Mouse (Mus musculus) left cerebral cortex, adult 11 months (tissue): Measurements from ENCODE around the gene Ube2e3.

ENCODE experiments used
- DNase-seq: peaks from one replicate; pipeline ENCODE4 v3.0.0; 2022; ENCODE audit warnings: low spot score

Ube2e3 gene

GRCm38 (mm10) chr2:78882743-78883433 lies 15.0 kb downstream of the Ube2e3 start:
- DNase-seq: no peak

DNA sequence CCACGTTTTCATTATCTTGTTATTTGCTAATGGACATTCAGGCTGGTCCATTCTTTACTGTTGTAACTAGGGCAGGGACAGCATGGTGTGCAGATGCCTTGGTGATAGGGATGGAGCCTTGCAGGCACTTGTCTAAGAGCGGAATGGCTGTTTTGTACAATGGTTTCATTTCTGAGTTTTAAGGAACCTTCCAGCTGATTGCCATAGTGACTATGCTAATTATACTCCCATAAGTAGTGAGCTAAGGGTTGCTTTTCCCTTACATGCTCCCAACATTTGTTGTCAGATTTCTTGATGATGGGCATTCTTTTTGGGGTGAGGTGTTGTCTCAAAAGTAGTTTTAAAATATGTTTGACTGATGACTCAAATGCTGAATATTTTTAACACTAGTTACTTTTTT lies 18.5 kb downstream of the Ube2e3 start:
- no peak for DNase-seq

- DNase-seq: no peak
These were observed 20.3 kb downstream of the Ube2e3 start for GRCm38 (mm10) chr2:78888190-78888589.

- DNase-seq: no peak
These were observed 27.3 kb downstream of the Ube2e3 start for GRCm38 (mm10) chr2:78895216-78895615.

GRCm38 (mm10) chr2:78905916-78906315 lies 38.0 kb downstream of the Ube2e3 start:
- DNase-seq: no peak

- DNase-seq: no peak
These were observed 43.6 kb downstream of the Ube2e3 start for GRCm38 (mm10) chr2:78911516-78911915.

GRCm38 (mm10) chr2:78914861-78915260 lies 46.9 kb downstream of the Ube2e3 start:
- DNase-seq: no peak

- DNase-seq: no peak
These were observed 55.2 kb downstream of the Ube2e3 start for GRCm38 (mm10) chr2:78922980-78923674.

DNA sequence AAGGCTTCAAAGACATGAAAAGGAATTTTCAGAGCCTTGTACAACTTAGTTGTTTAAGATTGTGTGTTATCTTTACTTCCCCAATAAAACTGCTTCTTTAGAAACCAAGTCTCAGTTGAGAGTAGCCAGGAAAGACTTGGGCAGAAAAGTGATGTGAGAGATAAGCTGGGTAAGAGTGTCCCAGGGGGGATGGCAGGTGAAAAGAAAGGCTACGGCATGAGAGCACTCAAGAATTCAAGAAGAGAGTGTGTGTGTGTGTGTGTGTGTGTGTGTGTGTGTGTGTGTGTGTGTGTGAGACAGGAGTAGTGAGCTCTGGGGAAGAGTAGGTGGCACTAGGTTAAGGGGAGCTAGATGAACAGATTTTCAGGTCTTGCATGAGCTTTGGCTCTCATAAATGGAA lies 57.9 kb downstream of the Ube2e3 start:
- DNase-seq: no peak

DNA sequence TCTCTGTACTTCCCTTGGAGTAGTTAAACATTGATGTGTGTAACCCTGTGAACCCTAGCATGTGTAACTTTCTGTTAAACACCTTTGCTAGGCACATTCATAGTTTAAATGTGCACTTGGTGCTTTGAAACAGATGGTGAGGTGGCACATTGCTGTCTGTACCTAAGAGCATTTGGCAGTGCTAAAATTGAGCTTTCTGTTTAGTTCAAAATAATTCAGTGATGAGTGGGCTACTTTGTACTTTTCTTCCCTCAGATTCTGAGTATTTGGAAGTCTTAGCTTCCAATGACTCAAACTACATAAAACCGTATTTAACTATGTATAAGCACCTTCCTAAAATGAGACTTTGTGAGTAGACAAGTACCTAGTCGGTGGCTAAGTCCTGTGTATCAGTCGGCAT lies 59.7 kb downstream of the Ube2e3 start:
- peak; percentile 42 for DNase-seq

GRCm38 (mm10) chr2:78928080-78928479 lies 60.2 kb downstream of the Ube2e3 start:
- no peak for DNase-seq

- no peak for DNase-seq
These were observed 63.4 kb downstream of the Ube2e3 start for GRCm38 (mm10) chr2:78931358-78931757.

- no peak for DNase-seq
These were observed 91.5 kb downstream of the Ube2e3 start for GRCm38 (mm10) chr2:78959451-78959850.

- DNase-seq: no peak
These were observed 92.4 kb downstream of the Ube2e3 start for GRCm38 (mm10) chr2:78960288-78960687.

- DNase-seq: no peak
These were observed 93.1 kb downstream of the Ube2e3 start for GRCm38 (mm10) chr2:78961023-78961422.

DNA sequence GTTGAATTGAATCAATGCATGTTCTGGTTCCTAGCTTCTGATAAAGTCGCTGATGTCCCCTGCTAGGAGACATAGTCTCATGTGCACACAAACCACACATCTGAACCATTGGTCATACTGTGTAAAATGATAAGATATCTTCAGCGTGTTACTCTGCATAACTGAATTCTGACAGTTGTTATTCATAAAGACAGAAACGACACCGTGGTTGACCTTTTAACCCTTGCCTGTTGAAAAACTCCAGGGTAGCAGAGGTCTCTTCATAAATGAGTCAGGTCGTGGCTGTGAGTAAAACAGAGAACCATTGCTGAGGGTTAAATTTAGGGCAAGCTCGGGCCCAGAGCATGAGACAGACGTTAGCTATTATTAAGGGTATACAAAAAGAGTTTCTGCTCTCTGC lies 93.7 kb downstream of the Ube2e3 start:
- DNase-seq: no peak

GRCm38 (mm10) chr2:78964995-78965394 lies 97.1 kb downstream of the Ube2e3 start:
- DNase-seq: no peak

GRCm38 (mm10) chr2:78965396-78965795 lies 97.5 kb downstream of the Ube2e3 start:
- no peak for DNase-seq

DNA sequence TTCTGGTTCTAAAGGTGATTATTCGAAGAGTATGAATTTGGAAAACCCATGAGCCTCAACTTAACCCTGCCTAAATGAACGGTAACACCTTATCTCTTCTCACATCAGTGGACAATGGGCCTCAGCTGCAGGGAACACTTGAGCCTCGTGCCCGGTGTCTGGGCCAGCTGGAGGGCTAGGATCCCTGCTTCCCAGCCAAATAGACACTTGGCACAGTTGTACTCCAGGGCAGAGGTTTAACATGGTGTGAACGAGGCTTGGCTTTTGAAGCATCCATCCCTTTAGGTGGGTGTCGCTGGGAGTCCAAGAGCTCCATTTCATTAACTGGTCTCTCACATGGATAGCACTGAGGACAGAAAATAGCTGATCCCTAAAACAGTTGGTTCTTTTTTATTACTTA lies 102.2 kb downstream of the Ube2e3 start:
- no peak for DNase-seq
